20 mouse cellular contexts compared by ENCODE assay signal in the genomic region with DNA sequence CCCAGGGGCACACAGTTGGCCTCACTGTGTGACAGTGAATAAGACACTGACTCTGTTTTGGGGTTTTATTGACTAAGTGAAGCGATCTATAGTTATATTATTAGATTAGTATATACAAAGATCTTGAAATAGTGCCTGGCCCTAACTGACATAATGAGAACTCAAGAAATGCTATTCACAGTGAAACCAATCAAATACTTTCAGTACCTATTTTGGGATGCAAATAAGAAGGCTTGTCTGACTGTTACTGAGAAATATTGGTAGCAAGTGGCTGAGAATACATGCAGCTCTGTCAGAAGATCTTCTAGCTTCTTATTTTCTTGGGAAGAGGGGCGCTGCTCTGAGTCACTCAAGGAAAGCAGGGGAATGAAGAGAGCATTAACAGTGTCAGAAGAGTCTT.
DNase-seq lines count a peak whose midpoint lies in the region; ATAC-seq and TF ChIP-seq lines count a peak whose summit lies in the region.
"Had no signal": no experiment of that assay in that cellular context is flagged by ENCODE, and none has a peak within 500 bp of the region (broad histone marks: within the 10 kb centered on the region; RNA-seq: fewer than 3 reads in every experiment).

No protein-coding gene starts in this region.

- no peak for TF ChIP-seq POLR2A in CH12.LX (IDR thresholded peaks at IDR 0.05; ENCODE audit: low read depth, low read length)

- H3K27ac ChIP-seq in CH12.LX (ENCODE audit: insufficient read depth, low read depth): no peak overlapping the region
- H3K27ac ChIP-seq in lung, postnatal 0 days (ENCODE audit: low read length): no peak overlapping the region

- H3K79me2 ChIP-seq in CH12.LX (replicated peaks; ENCODE audit: control insufficient read depth, extremely low read depth, insufficient read depth, poor library complexity, severe bottlenecking): no peaks in the 10 kb centered on the region

- peak; percentile 59 for TF ChIP-seq EP300 in CH12.LX (IDR thresholded peaks at IDR 0.05; ENCODE audit: low read length)
- no peak for TF ChIP-seq EP300 in lung, postnatal 0 days (IDR thresholded peaks at IDR 0.05)

- H3K27me3 ChIP-seq in CH12.LX (replicated peaks): no peaks in the 10 kb centered on the region
- H3K27me3 ChIP-seq in lung, postnatal 0 days (replicated peaks; ENCODE audit: insufficient read depth, low read length): no peaks in the 10 kb centered on the region
- H3K27me3 ChIP-seq: Patski had no signal

- DNase-seq in A20 (ENCODE audit: low read depth, low spot score) (peak; percentile 44), CH12.LX (ENCODE audit: extremely low read depth) (peak; percentile 38)
- no peak for DNase-seq in gastrocnemius, postnatal 4 days (ENCODE audit: low spot score in 2 of 2)
- DNase-seq in lung, postnatal 0 days (ENCODE audit: low spot score): no peak
- DNase-seq: adrenal gland, adult 2 months; adrenal gland, adult 8-10 months; adrenal gland, postnatal 10 days; adrenal gland, postnatal 14 days; adrenal gland, postnatal 25 days; adrenal gland, postnatal 36 days; B cell, adult 2 months; cerebellum, adult 11 months; cerebellum, adult 11-12 months; cerebellum, adult 18-20 months; cerebellum, adult 2 months; cerebellum, adult 8-10 months had no signal

- WGBS in lung, postnatal 0 days: 76% methylated on average over 2 of the region's 2 CpGs

- H3K4me1 ChIP-seq in CH12.LX (ENCODE audit: control insufficient read depth in 1 of 2, insufficient read depth in 2 of 2): peaks cover 0 to 23% of the 10 kb centered on the region in 2 experiments; a peak in 3 of 4 replicates
- no peaks in the 10 kb centered on the region for H3K4me1 ChIP-seq in lung, postnatal 0 days (ENCODE audit: insufficient read depth, low read depth, low read length)

- no peak overlapping the region for H3K4me3 ChIP-seq in CH12.LX (replicated peaks in 1 of 3; ENCODE audit: low read depth in 2 of 3, low read length in 2 of 3, poor library complexity in 1 of 3)
- no peak overlapping the region for H3K4me3 ChIP-seq in lung, postnatal 0 days (ENCODE audit: low read depth, low read length)

- no peak for TF ChIP-seq RAD21 in CH12.LX (IDR thresholded peaks at IDR 0.05; ENCODE audit: low read depth, low read length)

- ATAC-seq in lung, postnatal 0 days: no peak
- ATAC-seq: activated CD4-positive, CD25-positive, alpha-beta regulatory T cell, adult 4 months; CD4-positive, CD25-positive, alpha-beta regulatory T cell, adult 4 months; Patski had no signal

- dilution Hi-C loops in CH12.LX (cut with MboI; ENCODE audit: extremely low pct_ligation_motif_present, extremely low pct_unique_long_range_greater_than_20kb, low sequenced_read_pairs): no loop called here

- no peak for TF ChIP-seq CTCF in CH12.LX (conservative IDR thresholded peaks at IDR 0.05 in 1 of 2, IDR thresholded peaks at IDR 0.05 in 1 of 2; ENCODE audit: low read depth in 2 of 2, low read length in 2 of 2)
- no peak for TF ChIP-seq CTCF in lung, postnatal 0 days (IDR thresholded peaks at IDR 0.05)

- no peaks in the 10 kb centered on the region for H3K9me3 ChIP-seq in CH12.LX (replicated peaks; ENCODE audit: low read length)
- no peaks in the 10 kb centered on the region for H3K9me3 ChIP-seq in lung, postnatal 0 days (ENCODE audit: low read length)
- H3K9me3 ChIP-seq: G1E had no signal

- in situ Hi-C loops in CH12.LX (cut with MboI; ENCODE audit: low pct_ligation_motif_present, low pct_unique_long_range_greater_than_20kb, low sequenced_read_pairs): no loop called here

- no peak overlapping the region for H3K9ac ChIP-seq in CH12.LX (ENCODE audit: insufficient read depth, low read depth)
- H3K9ac ChIP-seq in lung, postnatal 0 days (replicated peaks; ENCODE audit: low read depth): no peak overlapping the region

- H3K4me2 ChIP-seq in CH12.LX (ENCODE audit: insufficient read depth, low read depth, poor library complexity, severe bottlenecking): peak overlapping the region; percentile 50
- no peak overlapping the region for H3K4me2 ChIP-seq in lung, postnatal 0 days (replicated peaks; ENCODE audit: low read depth, low read length)

- no peaks in the 10 kb centered on the region for H3K36me3 ChIP-seq in CH12.LX (replicated peaks in 1 of 2; ENCODE audit: control insufficient read depth in 1 of 2, insufficient read depth in 1 of 2, low read length in 1 of 2)
- no peaks in the 10 kb centered on the region for H3K36me3 ChIP-seq in lung, postnatal 0 days (ENCODE audit: insufficient read depth, low read length)
- H3K36me3 ChIP-seq: G1E had no signal

TF ChIP-seq in CH12.LX, 34 proteins besides CTCF, POLR2A, EP300 and RAD21:
- no peak for TF ChIP-seq PAX5 (IDR thresholded peaks at IDR 0.05; ENCODE audit: low read length)
- no peak for TF ChIP-seq NRF1 (IDR thresholded peaks at IDR 0.05; ENCODE audit: low read depth, low read length)
- no peak for TF ChIP-seq SIN3A (IDR thresholded peaks at IDR 0.05; ENCODE audit: low read length)
- no peak for TF ChIP-seq TBP (conservative IDR thresholded peaks at IDR 0.05; ENCODE audit: low read depth, low read length)
- TF ChIP-seq MYC (IDR thresholded peaks at IDR 0.05; ENCODE audit: low read depth, low read length): no peak
- 0 out of 2 replicates have a peak, but pooled peaks have one; percentile 18 for TF ChIP-seq MAFK (IDR thresholded peaks at IDR 0.05; ENCODE audit: insufficient replicate concordance, low read length)
- TF ChIP-seq HCFC1 (IDR thresholded peaks at IDR 0.05; ENCODE audit: low read depth, low read length): no peak
- TF ChIP-seq USF2 (conservative IDR thresholded peaks at IDR 0.05; ENCODE audit: low read depth, low read length): no peak
- TF ChIP-seq MXI1 (IDR thresholded peaks at IDR 0.05; ENCODE audit: low read depth, low read length): no peak
- no peak for TF ChIP-seq RCOR1 (conservative IDR thresholded peaks at IDR 0.05; ENCODE audit: low read depth, low read length)
- 0 out of 2 replicates have a peak, but pooled peaks have one; percentile 12 for TF ChIP-seq BHLHE40 (IDR thresholded peaks at IDR 0.05; ENCODE audit: low read depth, low read length)
- TF ChIP-seq MEF2A (IDR thresholded peaks at IDR 0.05; ENCODE audit: borderline replicate concordance, low read depth, low read length): peak; percentile 76
- no peak for TF ChIP-seq MAX (IDR thresholded peaks at IDR 0.05; ENCODE audit: low read length)
- TF ChIP-seq IRF4 (IDR thresholded peaks at IDR 0.05; ENCODE audit: low read depth, low read length): peak; percentile 76
- no peak; the same call in 1 of the 2 replicates for TF ChIP-seq JUND (conservative IDR thresholded peaks at IDR 0.05; ENCODE audit: low read depth, low read length)
- TF ChIP-seq KAT2A (IDR thresholded peaks at IDR 0.05; ENCODE audit: insufficient replicate concordance, low read length): no peak
- no peak for TF ChIP-seq TCF12 (IDR thresholded peaks at IDR 0.05; ENCODE audit: low read depth, low read length)
- no peak for TF ChIP-seq SMC3 (IDR thresholded peaks at IDR 0.05; ENCODE audit: low read depth, low read length)
- TF ChIP-seq ETS1 (conservative IDR thresholded peaks at IDR 0.05; ENCODE audit: low read depth, low read length): no peak
- TF ChIP-seq CHD2 (IDR thresholded peaks at IDR 0.05; ENCODE audit: low read length): no peak

Comparison
In these comparisons a context has a peak if more than half of its experiments do, and no peak if none do; other contexts are left out.
1. DNase-seq: peak in A20 (single experiment) and CH12.LX (single experiment); none in gastrocnemius, postnatal 4 days (0 of 2) and lung, postnatal 0 days (single experiment).